Mouse (Mus musculus): ENCODE results near the gene Mfge8. TPM values are rescaled to one million over a fixed set of nuclear protein-coding genes. Genes with fewer than 3 reads are reported as not detected.
A peak's percentile ranks its signal among the peaks of the same experiment; 100 is the strongest.

The Mfge8 gene
- 269 and 299 TPM in 2 replicates for polyA plus RNA-seq (2015; fragmentation: Nextera tagmentation; extraction: Ambion mirVana)

GRCm38 (mm10) chr7:79148711-79149266, at the start of gene Mfge8:
Gene Mfge8, minus strand, starts transcription at chr7:79149060.
- DNase-seq (ENCODE audit: low spot score) (peak; percentile 96), ATAC-seq (replicated peaks; ENCODE audit: low FRiP score, low read depth) (peak; percentile 96)
- 0 out of 2 replicates have a peak, but pooled peaks cover 9% of the 10 kb centered on the region for H3K36me3 ChIP-seq (ENCODE audit: insufficient read depth, low read length)
- peak within 1 kb of the TSS; percentile 61 for H3K4me2 ChIP-seq (ENCODE audit: low read length)
- WGBS: under 1% methylated on average over 39 of the region's 39 CpGs
- TF ChIP-seq CTCF (IDR thresholded peaks at IDR 0.05; ENCODE audit: low read depth): no peak
- no peaks in the 10 kb centered on the region for H3K9me3 ChIP-seq (replicated peaks; ENCODE audit: low read length)
- peak within 1 kb of the TSS; percentile 88 for H3K27ac ChIP-seq
- peak within 1 kb of the TSS; percentile 76 for H3K9ac ChIP-seq (ENCODE audit: low read depth, low read length)
- H3K4me1 ChIP-seq (replicated peaks; ENCODE audit: insufficient read depth, low read length): peaks cover 8% of the 10 kb centered on the region
- H3K4me3 ChIP-seq (replicated peaks; ENCODE audit: low read depth, low read length): peak within 1 kb of the TSS; percentile 72
- H3K27me3 ChIP-seq (ENCODE audit: insufficient read depth, low read length): no peaks in the 10 kb centered on the region

- H3K36me3 ChIP-seq (ENCODE audit: insufficient read depth, low read length): no peaks in the 10 kb centered on the region
- H3K27ac ChIP-seq: no peak overlapping the region
- no peak overlapping the region for H3K9ac ChIP-seq (ENCODE audit: low read depth, low read length)
- ATAC-seq (replicated peaks; ENCODE audit: low FRiP score, low read depth): no peak
- DNase-seq (ENCODE audit: low spot score): no peak
- 82% methylated on average over 16 of the region's 16 CpGs for WGBS
- no peaks in the 10 kb centered on the region for H3K4me1 ChIP-seq (replicated peaks; ENCODE audit: insufficient read depth, low read length)
- no peak overlapping the region for H3K4me2 ChIP-seq (ENCODE audit: low read length)
- no peak overlapping the region for H3K4me3 ChIP-seq (replicated peaks; ENCODE audit: low read depth, low read length)
- H3K9me3 ChIP-seq (replicated peaks; ENCODE audit: low read length): no peaks in the 10 kb centered on the region
- TF ChIP-seq CTCF (IDR thresholded peaks at IDR 0.05; ENCODE audit: low read depth): no peak
- no peaks in the 10 kb centered on the region for H3K27me3 ChIP-seq (ENCODE audit: insufficient read depth, low read length)
These were observed 45.9 kb upstream of the Mfge8 start for GRCm38 (mm10) chr7:79194560-79195413.

GRCm38 (mm10) chr7:79193936-79194335, 45.1 kb upstream of the Mfge8 start:
- Histone ChIP-seq H3K4me2 (ENCODE audit: low read length) (no peak overlapping the region), H3K9ac (ENCODE audit: low read depth, low read length) (no peak overlapping the region), H3K4me1 (replicated peaks; ENCODE audit: insufficient read depth, low read length) (no peaks in the 10 kb centered on the region), H3K36me3 (ENCODE audit: insufficient read depth, low read length) (no peaks in the 10 kb centered on the region), H3K9me3 (replicated peaks; ENCODE audit: low read length) (no peaks in the 10 kb centered on the region), H3K27me3 (ENCODE audit: insufficient read depth, low read length) (no peaks in the 10 kb centered on the region), H3K27ac (no peak overlapping the region), H3K4me3 (replicated peaks; ENCODE audit: low read depth, low read length) (no peak overlapping the region)
- DNase-seq (ENCODE audit: low spot score) (no peak), ATAC-seq (replicated peaks; ENCODE audit: low FRiP score, low read depth) (no peak)
- TF ChIP-seq CTCF (IDR thresholded peaks at IDR 0.05; ENCODE audit: low read depth): no peak
- WGBS: 66% methylated on average over 5 of the region's 5 CpGs

- H3K4me3 ChIP-seq (replicated peaks; ENCODE audit: low read depth, low read length): no peak overlapping the region
- H3K4me1 ChIP-seq (replicated peaks; ENCODE audit: insufficient read depth, low read length): no peaks in the 10 kb centered on the region
- H3K36me3 ChIP-seq (ENCODE audit: insufficient read depth, low read length): no peaks in the 10 kb centered on the region
- H3K27ac ChIP-seq: no peak overlapping the region
- DNase-seq (ENCODE audit: low spot score): no peak
- H3K4me2 ChIP-seq (ENCODE audit: low read length): no peak overlapping the region
- H3K9ac ChIP-seq (ENCODE audit: low read depth, low read length): no peak overlapping the region
- no peak for ATAC-seq (replicated peaks; ENCODE audit: low FRiP score, low read depth)
- no peak for TF ChIP-seq CTCF (IDR thresholded peaks at IDR 0.05; ENCODE audit: low read depth)
- WGBS: 73% methylated on average over 5 of the region's 5 CpGs
- H3K9me3 ChIP-seq (replicated peaks; ENCODE audit: low read length): no peaks in the 10 kb centered on the region
- H3K27me3 ChIP-seq (ENCODE audit: insufficient read depth, low read length): no peaks in the 10 kb centered on the region
These were observed 42.6 kb upstream of the Mfge8 start for GRCm38 (mm10) chr7:79191501-79191900.

GRCm38 (mm10) chr7:79190592-79190991, 41.7 kb upstream of the Mfge8 start:
- no peaks in the 10 kb centered on the region for H3K4me1 ChIP-seq (replicated peaks; ENCODE audit: insufficient read depth, low read length)
- 38% methylated on average over 3 of the region's 3 CpGs for WGBS
- no peak for ATAC-seq (replicated peaks; ENCODE audit: low FRiP score, low read depth)
- TF ChIP-seq CTCF (IDR thresholded peaks at IDR 0.05; ENCODE audit: low read depth): no peak
- no peak overlapping the region for H3K9ac ChIP-seq (ENCODE audit: low read depth, low read length)
- H3K4me3 ChIP-seq (replicated peaks; ENCODE audit: low read depth, low read length): no peak overlapping the region
- no peak for DNase-seq (ENCODE audit: low spot score)
- H3K9me3 ChIP-seq (replicated peaks; ENCODE audit: low read length): no peaks in the 10 kb centered on the region
- no peaks in the 10 kb centered on the region for H3K36me3 ChIP-seq (ENCODE audit: insufficient read depth, low read length)
- no peak overlapping the region for H3K4me2 ChIP-seq (ENCODE audit: low read length)
- H3K27me3 ChIP-seq (ENCODE audit: insufficient read depth, low read length): no peaks in the 10 kb centered on the region
- no peak overlapping the region for H3K27ac ChIP-seq

- Histone ChIP-seq H3K9me3 (replicated peaks; ENCODE audit: low read length) (no peaks in the 10 kb centered on the region), H3K27ac (no peak overlapping the region), H3K4me2 (ENCODE audit: low read length) (no peak overlapping the region), H3K4me3 (replicated peaks; ENCODE audit: low read depth, low read length) (no peak overlapping the region), H3K27me3 (ENCODE audit: insufficient read depth, low read length) (no peaks in the 10 kb centered on the region), H3K9ac (ENCODE audit: low read depth, low read length) (no peak overlapping the region), H3K36me3 (ENCODE audit: insufficient read depth, low read length) (no peaks in the 10 kb centered on the region), H3K4me1 (replicated peaks; ENCODE audit: insufficient read depth, low read length) (no peaks in the 10 kb centered on the region)
- TF ChIP-seq CTCF (IDR thresholded peaks at IDR 0.05; ENCODE audit: low read depth): no peak
- WGBS: 37% methylated on average over 3 of the region's 5 CpGs
- ATAC-seq (replicated peaks; ENCODE audit: low FRiP score, low read depth) (no peak), DNase-seq (ENCODE audit: low spot score) (no peak)
These were observed 40.4 kb upstream of the Mfge8 start for GRCm38 (mm10) chr7:79189211-79189610.
